Mouse (Mus musculus) embryonic facial prominence, embryonic 15.5 days (tissue): ENCODE measurements around the gene Tmem248. TPM values are rescaled to one million over a fixed set of nuclear protein-coding genes. Genes with fewer than 3 reads are reported as not detected.

Experiments
- ATAC-seq: fragments of 200-750 bp; cut with Nextera tagmentation; 2 replicates; pipeline ENCODE4 v1.8.0; 2017; ENCODE audit warnings: low read depth, moderate TSS enrichment; ENCODE audit not compliant: insufficient number of reproducible peaks, low FRiP score, low TSS enrichment
- H3K27ac ChIP-seq: fragments of 300-500 bp; sonication (generic); replicated peaks from 2 replicates; pipeline ENCODE4 v1.5.1; 2015; ENCODE audit warnings: mild to moderate bottlenecking, inconsistent platforms
- H3K27me3 ChIP-seq: fragments of 300-500 bp; sonication (generic); 2 replicates; pipeline ENCODE4 v1.6.1; 2015; ENCODE audit warnings: inconsistent platforms
- H3K36me3 ChIP-seq: fragments of 300-500 bp; sonication (generic); 2 replicates; pipeline ENCODE4 v1.6.1; 2015; ENCODE audit warnings: mild to moderate bottlenecking, inconsistent platforms
- H3K4me1 ChIP-seq: fragments of 300-500 bp; sonication (generic); 2 replicates; pipeline ENCODE4 v1.6.1; 2015; ENCODE audit warnings: inconsistent platforms
- H3K4me2 ChIP-seq: fragments of 300-500 bp; sonication (generic); replicated peaks from 2 replicates; pipeline ENCODE4 v1.6.1; 2015; ENCODE audit warnings: mild to moderate bottlenecking, inconsistent platforms
- H3K4me3 ChIP-seq: fragments of 300-500 bp; sonication (generic); replicated peaks from 2 replicates; pipeline ENCODE4 v1.5.1; 2015; ENCODE audit warnings: mild to moderate bottlenecking, inconsistent platforms
- H3K9ac ChIP-seq: fragments of 300-500 bp; sonication (generic); 2 replicates; pipeline ENCODE4 v1.6.1; 2015; ENCODE audit warnings: inconsistent platforms
- H3K9me3 ChIP-seq: fragments of 300-500 bp; sonication (generic); replicated peaks from 2 replicates; pipeline ENCODE4 v1.6.1; 2016; ENCODE audit warnings: inconsistent platforms
- WGBS: fragments of 180-500 bp; shearing (Covaris S2); methylation state at CpG from one replicate; pipeline ENCODE4 v1.1.7; 2015; 5-methylcytosine and 5-hydroxymethylcytosine counted together
- polyA plus RNA-seq: library from polyadenylated mRNA; unstranded; fragments of >200 nt; fragmentation: Nextera tagmentation; extraction: Ambion mirVana; gene quantifications from 2 replicates; pipeline ENCODE4 v1.2.1, GENCODE M21; 2015

Tmem248 gene
- polyA plus RNA-seq = 31.5 and 35.3 TPM in 2 replicates

GRCm38 (mm10) chr5:130216781-130217180 lies at the start of gene Tmem248:
Tmem248 (plus strand) TSS chr5:130217081.
- 86% methylated on average over 7 of the region's 7 CpGs for WGBS
- 0 out of 2 replicates have a peak, but pooled peaks cover 6% of the 10 kb centered on the region for H3K4me1 ChIP-seq
- no peak within 1 kb of the TSS for H3K27ac ChIP-seq
- no peak within 1 kb of the TSS for H3K9ac ChIP-seq
- no peak for ATAC-seq
- no peak within 1 kb of the TSS for H3K4me2 ChIP-seq
- no peaks in the 10 kb centered on the region for H3K9me3 ChIP-seq
- peaks cover 29% of the 10 kb centered on the region for H3K36me3 ChIP-seq
- H3K27me3 ChIP-seq = no peaks in the 10 kb centered on the region
- no peak within 1 kb of the TSS for H3K4me3 ChIP-seq

GRCm38 (mm10) chr5:130169109-130169508 lies 47.8 kb upstream of the Tmem248 start:
- WGBS = 48% methylated on average over 6 of the region's 6 CpGs
- H3K36me3 ChIP-seq = no peaks in the 10 kb centered on the region

GRCm38 (mm10) chr5:130170666-130171422 lies 46.0 kb upstream of the Tmem248 start:
- Histone ChIP-seq H3K36me3 (no peaks in the 10 kb centered on the region), H3K9me3 (no peaks in the 10 kb centered on the region), H3K4me3 (peak overlapping the region; percentile 74), H3K9ac (peak overlapping the region; percentile 56), H3K27me3 (no peaks in the 10 kb centered on the region), H3K27ac (peak overlapping the region; percentile 81), H3K4me1 (peaks cover 24% of the 10 kb centered on the region), H3K4me2 (peak overlapping the region; percentile 68)
- no peak for ATAC-seq
- WGBS = 17% methylated on average over 6 of the region's 6 CpGs

More at GRCm38 (mm10) chr5:130169109-130169508, 47.8 kb upstream of the Tmem248 start:
- H3K9ac ChIP-seq = no peak overlapping the region
- H3K4me2 ChIP-seq = no peak overlapping the region
- peaks cover 24% of the 10 kb centered on the region for H3K4me1 ChIP-seq
- no peak overlapping the region for H3K27ac ChIP-seq
- no peaks in the 10 kb centered on the region for H3K9me3 ChIP-seq
- no peak for ATAC-seq
- no peaks in the 10 kb centered on the region for H3K27me3 ChIP-seq
- no peak overlapping the region for H3K4me3 ChIP-seq

DNA sequence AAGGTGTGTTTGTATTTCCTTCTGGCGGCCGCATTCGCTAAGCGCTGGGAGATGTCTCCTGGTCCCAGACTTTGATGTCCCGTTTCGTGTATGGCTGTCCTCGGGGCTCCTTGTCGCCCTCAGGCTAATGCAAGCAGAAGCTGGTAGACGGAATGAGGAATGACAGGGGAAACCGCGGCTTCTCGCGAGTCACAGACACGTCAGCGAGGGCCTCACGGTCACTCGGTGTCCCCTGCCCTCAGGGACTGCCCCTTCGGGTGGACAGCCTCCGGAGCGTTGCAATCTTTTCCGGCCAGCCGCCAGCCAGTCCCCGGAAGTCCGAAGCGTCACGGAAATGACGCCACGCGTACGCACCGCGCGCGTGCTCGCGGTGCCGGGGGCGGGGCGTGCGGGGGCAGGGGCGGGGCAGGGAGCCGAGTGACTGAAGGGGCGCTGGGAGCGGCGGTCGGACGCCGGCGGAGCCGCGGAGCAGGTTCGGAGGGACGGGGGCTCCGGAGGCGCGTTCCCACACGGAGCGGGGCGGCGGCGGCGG lies 45.4 kb upstream of the Tmem248 start, which contains the start of gene Rabgef1:
Gene Rabgef1 (plus strand): TSS at position 376 of the 532 bp plus-strand sequence.
- Histone ChIP-seq H3K27me3 (no peaks in the 10 kb centered on the region), H3K9me3 (no peaks in the 10 kb centered on the region), H3K4me3 (peak within 1 kb of the TSS; percentile 74), H3K4me2 (peak within 1 kb of the TSS; percentile 72), H3K9ac (peak within 1 kb of the TSS; percentile 85), H3K27ac (peak within 1 kb of the TSS; percentile 81), H3K4me1 (peaks cover 24% of the 10 kb centered on the region), H3K36me3 (no peaks in the 10 kb centered on the region)
- ATAC-seq = peak; percentile 92
- WGBS = under 1% methylated on average over 58 of the region's 62 CpGs

GRCm38 (mm10) chr5:130171956-130172601 lies 44.8 kb upstream of the Tmem248 start:
- Histone ChIP-seq H3K4me3 (peak overlapping the region; percentile 74), H3K36me3 (no peaks in the 10 kb centered on the region), H3K27me3 (no peaks in the 10 kb centered on the region), H3K9ac (peak overlapping the region; percentile 85), H3K4me1 (peaks cover 24% of the 10 kb centered on the region), H3K27ac (peak overlapping the region; percentile 81), H3K4me2 (peak overlapping the region; percentile 72), H3K9me3 (no peaks in the 10 kb centered on the region)
- ATAC-seq = peak; percentile 77
- WGBS = under 1% methylated on average over 43 of the region's 46 CpGs

DNA sequence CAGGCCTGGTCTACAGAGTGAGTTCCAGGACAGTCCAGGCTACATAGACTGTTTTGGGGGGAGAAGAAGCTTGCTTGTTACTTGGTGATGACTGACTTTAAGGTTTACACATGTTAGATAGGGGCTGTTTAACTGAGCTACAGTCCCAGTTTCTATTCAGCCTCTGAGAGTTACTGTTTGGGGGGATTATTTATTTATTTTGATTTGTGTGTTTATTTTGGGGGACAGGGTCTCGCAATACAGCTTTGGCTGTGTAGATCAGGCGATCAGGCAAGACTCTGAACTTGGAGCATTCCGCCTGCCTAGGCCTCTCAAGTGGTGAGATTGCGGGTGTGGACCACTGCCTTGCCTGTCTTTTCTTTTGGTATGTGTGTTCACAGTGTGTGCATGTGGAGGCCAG lies 43.9 kb upstream of the Tmem248 start:
- WGBS = 82% methylated on average over 4 of the region's 4 CpGs
- no peaks in the 10 kb centered on the region for H3K36me3 ChIP-seq
- no peaks in the 10 kb centered on the region for H3K27me3 ChIP-seq
- H3K27ac ChIP-seq = no peak overlapping the region
- peak overlapping the region; percentile 72 for H3K4me2 ChIP-seq
- no peak overlapping the region for H3K9ac ChIP-seq
- peak overlapping the region; percentile 74; the same call in 1 of the 2 replicates for H3K4me3 ChIP-seq
- ATAC-seq = no peak
- H3K4me1 ChIP-seq = peaks cover 24% of the 10 kb centered on the region
- no peaks in the 10 kb centered on the region for H3K9me3 ChIP-seq

DNA sequence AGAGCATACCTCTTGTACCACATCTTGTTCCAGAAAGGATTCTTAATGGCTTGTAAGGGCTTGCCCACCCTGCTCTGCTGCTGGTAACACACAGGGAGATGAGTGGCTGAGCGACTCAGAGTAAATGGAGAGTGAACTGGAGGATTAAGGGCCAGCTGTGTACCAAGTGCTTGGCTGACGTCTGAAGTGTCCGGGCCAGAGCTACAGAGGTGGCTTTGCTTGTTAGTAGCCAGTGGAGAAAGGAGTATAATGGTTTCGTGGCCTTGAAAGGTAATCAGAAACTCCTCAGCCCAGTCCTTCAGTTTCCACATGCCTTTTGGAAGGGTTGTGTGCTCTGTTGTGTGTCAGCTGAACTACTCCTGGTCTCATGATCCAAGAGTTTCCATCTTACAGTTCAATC lies 39.0 kb upstream of the Tmem248 start:
- no peak overlapping the region for H3K4me3 ChIP-seq
- H3K4me2 ChIP-seq = no peak overlapping the region
- ATAC-seq = no peak
- H3K4me1 ChIP-seq = peaks cover 10% of the 10 kb centered on the region
- H3K27ac ChIP-seq = 0 out of 2 replicates have a peak overlapping the region, but pooled peaks have one; percentile 41
- no peaks in the 10 kb centered on the region for H3K9me3 ChIP-seq
- H3K9ac ChIP-seq = no peak overlapping the region
- no peaks in the 10 kb centered on the region for H3K27me3 ChIP-seq
- H3K36me3 ChIP-seq = no peaks in the 10 kb centered on the region
- WGBS = 49% methylated on average over 4 of the region's 4 CpGs

DNA sequence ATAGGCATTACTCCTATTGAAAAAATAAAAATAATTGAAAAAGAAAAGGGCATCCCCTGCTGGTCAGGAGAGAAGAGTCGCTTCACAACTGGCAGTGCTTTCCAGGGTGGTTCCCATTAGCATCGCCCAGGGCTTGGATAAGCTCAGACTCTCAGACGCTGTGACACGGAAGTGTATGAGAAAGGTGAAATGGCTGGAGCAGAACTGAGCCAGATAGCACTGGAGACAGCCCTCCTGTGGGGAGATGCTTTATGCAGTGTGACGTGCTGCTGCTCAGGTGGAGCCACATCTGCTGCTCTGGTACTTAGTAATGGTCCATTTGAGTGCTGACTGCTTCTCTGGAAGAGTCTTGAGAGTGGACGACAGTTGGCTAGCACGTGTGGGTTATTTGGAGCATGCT lies 36.5 kb upstream of the Tmem248 start:
- Histone ChIP-seq H3K9me3 (no peaks in the 10 kb centered on the region), H3K4me2 (no peak overlapping the region), H3K36me3 (no peaks in the 10 kb centered on the region), H3K27me3 (no peaks in the 10 kb centered on the region), H3K9ac (no peak overlapping the region), H3K4me1 (no peaks in the 10 kb centered on the region; the same call in 1 of the 2 replicates), H3K4me3 (no peak overlapping the region), H3K27ac (no peak overlapping the region)
- ATAC-seq = no peak
- 61% methylated on average over 7 of the region's 7 CpGs for WGBS

DNA sequence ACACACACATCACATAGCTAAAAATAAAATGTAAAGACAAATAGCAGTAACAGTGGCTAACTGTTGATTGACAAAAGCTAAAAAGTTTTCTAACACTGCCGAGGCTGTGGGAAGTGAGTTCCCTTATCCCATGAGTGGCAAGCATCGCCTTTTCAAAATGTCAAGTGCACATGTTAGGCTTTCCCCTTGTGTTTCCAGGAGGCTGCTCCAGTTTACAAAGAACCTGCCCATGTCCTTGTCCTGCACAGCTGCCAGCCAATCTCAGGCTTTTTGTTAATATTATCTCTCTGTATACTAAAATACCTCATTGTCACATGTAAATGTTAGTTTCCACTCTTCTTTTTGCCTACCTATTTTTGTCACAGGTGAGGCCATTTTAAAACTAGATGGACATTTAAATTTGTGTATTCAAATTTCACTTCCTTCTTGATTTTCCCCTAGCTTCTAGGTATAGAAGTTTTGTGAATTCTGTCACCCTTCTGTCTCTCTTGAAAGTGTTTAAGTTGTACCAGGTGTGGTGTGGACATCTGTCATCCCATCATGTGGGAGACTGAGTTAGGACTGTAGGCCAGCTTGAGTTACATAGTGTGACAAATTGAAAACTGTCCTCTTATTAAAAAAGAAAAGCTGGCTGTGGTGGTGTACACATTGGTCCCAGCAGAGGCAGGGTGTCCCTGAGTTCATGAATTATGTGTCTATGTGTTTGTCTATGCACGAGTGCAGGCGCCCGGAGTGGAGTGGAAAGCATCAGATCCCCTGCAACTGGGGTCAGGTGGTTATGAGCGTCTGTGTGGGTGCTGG lies 34.9 kb upstream of the Tmem248 start:
- WGBS = 75% methylated on average over 6 of the region's 6 CpGs
- Histone ChIP-seq H3K9me3 (no peaks in the 10 kb centered on the region), H3K4me1 (no peaks in the 10 kb centered on the region; the same call in 1 of the 2 replicates), H3K36me3 (no peaks in the 10 kb centered on the region), H3K27ac (no peak overlapping the region), H3K4me3 (no peak overlapping the region), H3K9ac (no peak overlapping the region), H3K27me3 (no peaks in the 10 kb centered on the region), H3K4me2 (no peak overlapping the region)
- ATAC-seq = no peak

DNA sequence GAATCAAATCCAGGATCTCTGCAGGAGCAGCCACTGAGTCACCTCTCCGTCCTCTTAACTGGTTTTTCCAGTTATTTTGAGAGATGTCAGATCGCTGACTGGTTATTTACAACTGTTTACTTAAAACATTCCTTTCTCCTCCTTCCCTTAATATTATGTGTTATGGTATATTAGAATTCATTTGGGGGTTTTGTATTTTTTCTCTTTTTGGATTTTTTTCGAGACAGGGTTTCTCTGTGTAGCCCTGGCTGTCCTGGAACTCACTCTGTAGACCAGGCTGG lies 34.4 kb upstream of the Tmem248 start:
- ATAC-seq = no peak
- Histone ChIP-seq H3K4me3 (no peak overlapping the region), H3K9ac (no peak overlapping the region)

More for the DNA sequence above, 34.4 kb upstream of the Tmem248 start:
- Histone ChIP-seq H3K27me3 (no peaks in the 10 kb centered on the region), H3K36me3 (0 out of 2 replicates have a peak, but pooled peaks cover 2% of the 10 kb centered on the region), H3K4me2 (no peak overlapping the region), H3K27ac (no peak overlapping the region), H3K4me1 (no peaks in the 10 kb centered on the region; the same call in 1 of the 2 replicates), H3K9me3 (no peaks in the 10 kb centered on the region)
- WGBS = 67% methylated on average over 3 of the region's 3 CpGs
